Mouse (Mus musculus): ENCODE results near the gene Krtap5-2. TPM values are rescaled to one million over a fixed set of nuclear protein-coding genes. Genes with fewer than 3 reads are reported as not detected.
"Not testable (repeated sequence)": the region's sequence is repeated elsewhere in the genome, so short reads cannot be mapped to it uniquely, and the experiment has no call there.

The Krtap5-2 gene
- polyA plus RNA-seq, 1 experiment from 2014 or later, result not detected

DNA sequence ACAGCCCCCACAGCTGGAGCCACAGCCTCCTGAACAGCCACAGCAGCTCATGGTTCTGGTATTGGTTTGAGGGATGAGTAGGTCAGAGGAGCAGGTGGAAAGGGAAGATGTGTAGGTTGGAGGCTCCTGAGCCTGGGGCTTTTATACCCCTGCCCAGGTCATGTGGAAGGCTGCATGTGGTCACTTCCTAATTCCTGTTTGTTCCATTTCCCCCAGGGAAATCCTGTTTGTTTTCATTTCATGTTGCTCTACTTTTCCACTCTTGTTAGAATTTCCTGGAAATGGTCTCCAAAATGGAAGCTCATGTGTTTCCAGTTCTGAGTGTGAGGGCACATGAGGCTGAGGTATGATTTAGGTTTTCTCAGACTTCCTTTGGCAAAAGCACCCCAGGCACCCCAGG is 10.2 kb downstream of the Krtap5-2 start, which contains the start of gene Gm4553:
Gene Gm4553, minus strand, starts transcription at position 101 of the 400 bp plus-strand sequence.
- H3K27ac ChIP-seq; H3K9ac ChIP-seq; H3K4me2 ChIP-seq; H3K4me1 ChIP-seq; H3K36me3 ChIP-seq; H3K4me3 ChIP-seq; ATAC-seq (ENCODE audit: insufficient number of reproducible peaks, low FRiP score, low TSS enrichment, low read depth); H3K9me3 ChIP-seq; H3K27me3 ChIP-seq: not testable (repeated sequence)

GRCm38 (mm10) chr7:142159366-142159765 is 16.4 kb downstream of the Krtap5-2 start:
- no peak overlapping the region for H3K27ac ChIP-seq
- WGBS, result 83% methylated on average over 3 of the region's 3 CpGs
- H3K4me3 ChIP-seq, result no peak overlapping the region
- no peak for ATAC-seq (ENCODE audit: insufficient number of reproducible peaks, low FRiP score, low TSS enrichment, low read depth)
- H3K9me3 ChIP-seq, result no peaks in the 10 kb centered on the region
- H3K27me3 ChIP-seq, result no peaks in the 10 kb centered on the region
- H3K9ac ChIP-seq, result no peak overlapping the region
- no peak overlapping the region for H3K4me2 ChIP-seq
- no peaks in the 10 kb centered on the region for H3K4me1 ChIP-seq
- H3K36me3 ChIP-seq, result no peaks in the 10 kb centered on the region

GRCm38 (mm10) chr7:142157013-142157412 is 18.8 kb downstream of the Krtap5-2 start, which contains the start of gene Gm29735:
TSS of gene Gm29735 (minus strand) at chr7:142157113.
- ATAC-seq (ENCODE audit: insufficient number of reproducible peaks, low FRiP score, low TSS enrichment, low read depth); H3K9me3 ChIP-seq; H3K27me3 ChIP-seq; H3K36me3 ChIP-seq; H3K4me3 ChIP-seq; H3K4me2 ChIP-seq; H3K9ac ChIP-seq; H3K27ac ChIP-seq; H3K4me1 ChIP-seq: not testable (repeated sequence)
- WGBS, result 42% methylated on average over 2 of the region's 2 CpGs

DNA sequence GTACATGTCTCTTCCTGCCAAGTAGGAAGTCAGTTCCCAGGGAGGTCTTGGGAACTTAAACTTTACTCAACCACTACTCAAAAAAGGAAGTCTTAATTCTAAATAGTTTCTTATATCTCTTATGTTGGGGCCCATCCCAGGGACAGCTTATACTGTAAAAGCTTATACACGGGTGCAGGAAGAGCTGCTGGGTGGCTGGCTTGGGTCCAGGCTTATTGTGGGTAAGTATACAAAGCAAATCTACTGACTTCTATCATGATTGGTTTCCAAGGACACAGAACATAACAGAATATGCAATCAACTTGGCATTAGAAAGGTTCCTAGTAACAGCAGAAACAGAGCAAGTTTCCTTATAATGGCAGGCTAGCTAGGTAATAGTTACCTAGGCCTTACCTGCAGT is 20.5 kb downstream of the Krtap5-2 start:
- ATAC-seq (ENCODE audit: insufficient number of reproducible peaks, low FRiP score, low TSS enrichment, low read depth), result no peak
- H3K4me2 ChIP-seq, result no peak overlapping the region
- no peak overlapping the region for H3K4me3 ChIP-seq
- H3K4me1 ChIP-seq, result no peaks in the 10 kb centered on the region
- H3K9me3 ChIP-seq, result no peaks in the 10 kb centered on the region
- no peak overlapping the region for H3K9ac ChIP-seq
- WGBS, result 64% methylated on average over 1 of the region's 1 CpGs
- H3K27ac ChIP-seq, result no peak overlapping the region
- no peaks in the 10 kb centered on the region for H3K27me3 ChIP-seq
- H3K36me3 ChIP-seq, result no peaks in the 10 kb centered on the region

DNA sequence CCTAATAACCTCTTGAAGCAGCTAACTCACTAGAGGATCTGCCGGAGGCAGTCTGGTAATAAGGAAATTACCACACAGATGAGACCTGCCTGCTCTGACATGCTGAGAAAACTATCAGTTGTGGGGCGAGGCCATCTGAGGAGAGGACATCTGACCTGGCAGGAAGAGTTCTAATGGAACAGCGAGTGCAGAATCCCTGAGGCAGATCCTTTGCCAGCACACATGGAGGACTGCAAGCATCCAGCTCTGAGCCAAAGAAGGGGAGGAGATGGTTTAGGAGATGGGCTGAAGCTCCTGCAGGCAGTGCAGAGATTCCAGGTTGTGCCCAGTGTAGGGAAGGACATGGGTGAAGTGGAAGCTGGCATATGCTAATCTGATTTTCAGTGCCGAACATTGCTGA is 23.6 kb downstream of the Krtap5-2 start:
- no peak overlapping the region for H3K27ac ChIP-seq
- no peak overlapping the region for H3K4me2 ChIP-seq
- WGBS, result 77% methylated on average over 4 of the region's 4 CpGs
- H3K4me3 ChIP-seq, result no peak overlapping the region
- no peaks in the 10 kb centered on the region for H3K4me1 ChIP-seq
- H3K9ac ChIP-seq, result no peak overlapping the region
- H3K27me3 ChIP-seq, result no peaks in the 10 kb centered on the region; the same call in 1 of the 2 replicates
- no peaks in the 10 kb centered on the region for H3K9me3 ChIP-seq
- H3K36me3 ChIP-seq, result no peaks in the 10 kb centered on the region
- ATAC-seq (ENCODE audit: insufficient number of reproducible peaks, low FRiP score, low TSS enrichment, low read depth), result no peak

GRCm38 (mm10) chr7:142148633-142149032 is 27.2 kb downstream of the Krtap5-2 start:
- no peak overlapping the region for H3K4me3 ChIP-seq
- H3K4me1 ChIP-seq, result no peaks in the 10 kb centered on the region
- H3K27ac ChIP-seq, result no peak overlapping the region
- no peak overlapping the region for H3K9ac ChIP-seq
- H3K27me3 ChIP-seq, result no peaks in the 10 kb centered on the region; the same call in 1 of the 2 replicates
- no peaks in the 10 kb centered on the region for H3K36me3 ChIP-seq
- no peak for ATAC-seq (ENCODE audit: insufficient number of reproducible peaks, low FRiP score, low TSS enrichment, low read depth)
- H3K4me2 ChIP-seq, result no peak overlapping the region
- no peaks in the 10 kb centered on the region for H3K9me3 ChIP-seq

DNA sequence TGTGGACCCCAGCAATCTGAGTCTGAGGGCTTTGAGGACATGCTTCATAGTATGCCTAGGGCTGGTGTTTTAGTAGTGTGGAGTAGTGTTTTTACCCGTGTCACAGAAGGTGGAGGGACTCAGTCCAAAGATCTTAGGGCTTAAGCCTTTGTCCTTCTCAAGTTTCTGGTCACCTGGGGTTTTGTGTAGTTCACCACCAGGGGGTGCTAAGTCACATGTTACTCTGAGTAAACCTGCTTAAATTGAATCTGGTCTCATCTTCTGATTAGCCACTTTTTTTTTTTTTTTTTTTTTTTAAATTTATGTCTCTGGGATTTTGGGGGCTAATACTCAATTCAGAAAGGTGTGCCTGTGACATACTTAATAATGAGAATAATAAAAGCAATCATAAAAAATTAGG is 29.8 kb downstream of the Krtap5-2 start:
- H3K9me3 ChIP-seq, result no peaks in the 10 kb centered on the region
- no peaks in the 10 kb centered on the region for H3K36me3 ChIP-seq
- no peak for ATAC-seq (ENCODE audit: insufficient number of reproducible peaks, low FRiP score, low TSS enrichment, low read depth)
- no peak overlapping the region for H3K4me2 ChIP-seq
- no peaks in the 10 kb centered on the region; the same call in 1 of the 2 replicates for H3K27me3 ChIP-seq
- no peaks in the 10 kb centered on the region for H3K4me1 ChIP-seq
- H3K4me3 ChIP-seq, result no peak overlapping the region
- H3K9ac ChIP-seq, result no peak overlapping the region
- H3K27ac ChIP-seq, result no peak overlapping the region
- 3% methylated on average over 1 of the region's 1 CpGs for WGBS

DNA sequence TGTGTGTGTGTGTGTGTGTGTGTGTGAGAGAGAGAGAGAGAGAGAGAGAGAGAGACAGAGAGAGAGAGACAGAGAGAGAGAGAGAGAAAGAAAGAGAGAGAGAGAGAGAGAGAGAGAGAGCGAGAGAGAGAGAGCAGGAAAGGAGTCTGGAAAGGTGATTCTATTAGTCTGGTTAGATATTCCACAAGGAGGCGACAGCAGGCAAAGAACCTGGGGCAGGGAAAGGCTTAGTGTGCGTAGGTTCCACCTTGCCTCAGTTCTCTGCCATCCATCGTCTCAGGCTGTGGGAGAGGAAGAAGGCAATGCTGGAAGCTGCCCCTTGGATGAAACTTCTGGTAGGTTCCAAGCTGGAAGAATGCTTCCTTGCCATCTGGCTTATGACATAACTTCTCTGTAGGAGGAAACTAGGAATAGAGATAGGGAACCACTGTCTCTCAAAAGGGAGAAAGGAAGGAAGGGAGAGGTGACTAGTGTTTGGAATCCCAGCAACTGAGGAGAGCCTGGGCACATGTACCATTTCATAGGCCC is 30.3 kb downstream of the Krtap5-2 start:
- Histone ChIP-seq H3K4me1 (no peaks in the 10 kb centered on the region), H3K9ac (no peak overlapping the region), H3K9me3 (no peaks in the 10 kb centered on the region), H3K36me3 (no peaks in the 10 kb centered on the region), H3K4me2 (no peak overlapping the region), H3K27me3 (no peaks in the 10 kb centered on the region; the same call in 1 of the 2 replicates), H3K4me3 (no peak overlapping the region), H3K27ac (no peak overlapping the region)
- ATAC-seq (ENCODE audit: insufficient number of reproducible peaks, low FRiP score, low TSS enrichment, low read depth), result no peak
- 41% methylated on average over 4 of the region's 4 CpGs for WGBS

DNA sequence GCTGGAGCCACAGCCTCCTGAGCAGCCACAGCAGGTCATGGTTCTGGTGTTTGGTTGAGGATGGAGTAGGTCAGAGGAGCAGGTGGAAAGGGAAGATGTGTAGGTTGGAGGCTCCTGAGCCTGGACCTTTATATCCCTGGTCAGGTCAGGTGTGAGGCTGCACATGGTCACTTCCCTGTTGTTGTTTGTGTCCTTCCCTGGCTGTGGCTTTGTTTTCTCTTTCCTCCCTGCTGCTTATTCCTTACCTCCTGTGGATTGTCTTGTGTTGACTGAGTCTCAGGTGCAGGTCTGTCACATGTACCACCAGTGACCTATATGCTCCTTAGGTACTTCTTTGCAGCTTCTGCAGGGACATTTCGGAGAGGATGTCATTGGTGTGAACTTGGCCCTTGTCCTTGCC is 31.3 kb downstream of the Krtap5-2 start, which contains the start of gene Gm45337:
Gene Gm45337, minus strand, starts transcription at position 101 of the 400 bp plus-strand sequence.
- no peaks in the 10 kb centered on the region for H3K4me1 ChIP-seq
- no peaks in the 10 kb centered on the region; the same call in 1 of the 2 replicates for H3K27me3 ChIP-seq
- no peak within 1 kb of the TSS for H3K4me2 ChIP-seq
- 63% methylated on average over 1 of the region's 1 CpGs for WGBS
- H3K27ac ChIP-seq, result no peak within 1 kb of the TSS
- no peaks in the 10 kb centered on the region for H3K9me3 ChIP-seq
- no peak for ATAC-seq (ENCODE audit: insufficient number of reproducible peaks, low FRiP score, low TSS enrichment, low read depth)
- no peak within 1 kb of the TSS for H3K9ac ChIP-seq
- H3K36me3 ChIP-seq, result no peaks in the 10 kb centered on the region
- H3K4me3 ChIP-seq, result no peak within 1 kb of the TSS

DNA sequence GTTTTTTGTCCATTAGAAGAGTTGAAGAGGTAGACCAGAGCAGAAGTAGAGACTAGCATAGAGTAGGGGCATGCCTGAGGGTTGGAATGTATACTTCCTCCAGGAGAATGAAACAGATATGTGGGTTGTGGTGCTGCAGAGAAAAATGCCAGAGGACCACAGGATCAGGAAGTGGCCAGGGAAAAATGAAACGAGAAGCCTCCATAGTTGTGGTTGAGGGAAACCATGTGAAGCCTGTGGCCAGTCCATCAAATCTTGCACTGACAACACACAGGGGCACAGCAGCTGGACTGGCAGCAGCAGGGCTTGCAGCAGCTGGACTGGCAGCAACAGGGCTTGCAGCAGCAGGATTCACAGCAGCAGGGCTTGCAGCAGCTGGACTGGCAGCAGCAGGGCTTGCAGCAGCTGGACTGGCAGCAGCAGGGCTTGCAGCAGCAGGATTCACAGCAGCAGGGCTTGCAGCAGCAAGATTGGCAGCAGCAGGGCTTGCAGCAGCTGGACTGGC is 32.2 kb downstream of the Krtap5-2 start:
- not testable (repeated sequence) for ATAC-seq (ENCODE audit: insufficient number of reproducible peaks, low FRiP score, low TSS enrichment, low read depth); H3K4me3 ChIP-seq; H3K9me3 ChIP-seq; H3K27ac ChIP-seq; H3K36me3 ChIP-seq; H3K4me1 ChIP-seq; H3K4me2 ChIP-seq; H3K27me3 ChIP-seq; H3K9ac ChIP-seq
- 21% methylated on average over 1 of the region's 1 CpGs for WGBS

GRCm38 (mm10) chr7:142140696-142141095 is 35.1 kb downstream of the Krtap5-2 start:
- Histone ChIP-seq H3K36me3 (no peaks in the 10 kb centered on the region), H3K9me3 (no peaks in the 10 kb centered on the region), H3K4me1 (no peaks in the 10 kb centered on the region), H3K4me2 (no peak overlapping the region), H3K4me3 (no peak overlapping the region), H3K27ac (no peak overlapping the region), H3K9ac (no peak overlapping the region), H3K27me3 (no peaks in the 10 kb centered on the region)
- WGBS, result 0% methylated on average over 1 of the region's 1 CpGs
- ATAC-seq (ENCODE audit: insufficient number of reproducible peaks, low FRiP score, low TSS enrichment, low read depth), result no peak

DNA sequence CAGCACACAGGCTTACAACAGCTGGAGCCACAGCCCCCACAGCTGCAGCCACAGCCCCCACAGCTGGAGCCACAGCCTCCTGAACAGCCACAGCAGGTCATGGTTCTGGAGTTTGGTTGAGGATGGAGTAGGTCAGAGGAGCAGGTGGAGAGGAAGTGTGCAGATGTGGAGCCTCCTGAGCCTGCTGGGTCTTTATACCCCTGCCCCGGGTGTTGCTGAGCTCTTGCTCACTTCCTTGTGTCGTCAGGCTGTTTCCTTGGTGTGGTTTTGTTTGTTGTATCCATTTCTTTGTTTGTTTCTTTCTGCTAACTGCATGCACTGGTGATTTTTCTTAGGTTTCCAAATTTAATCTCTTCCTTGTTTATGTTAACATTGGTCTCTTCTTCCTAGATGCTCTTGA is 39.9 kb downstream of the Krtap5-2 start, which contains the start of gene Gm39115:
Gene Gm39115, minus strand, starts transcription at position 101 of the 400 bp plus-strand sequence.
- not testable (repeated sequence) for H3K27me3 ChIP-seq; ATAC-seq (ENCODE audit: insufficient number of reproducible peaks, low FRiP score, low TSS enrichment, low read depth)
- 37% methylated on average over 2 of the region's 2 CpGs for WGBS

More for the DNA sequence above, 39.9 kb downstream of the Krtap5-2 start, which contains the start of gene Gm39115:
- H3K4me1 ChIP-seq, H3K4me2 ChIP-seq, H3K36me3 ChIP-seq, H3K9ac ChIP-seq, H3K27ac ChIP-seq, H3K9me3 ChIP-seq, H3K4me3 ChIP-seq: not testable (repeated sequence)
